Mouse (Mus musculus) cortical plate, adult 2 months (tissue): Measurements from ENCODE around the gene Astn2.

ENCODE experiments used
- CTCF ChIP-seq: fragments of 200-500 bp; IDR thresholded peaks from 2 replicates; pipeline ENCODE4 v1.5.1; 2011; ENCODE audit warnings: mild to moderate bottlenecking, control low read depth, low read length; ENCODE audit not compliant: insufficient read depth; ENCODE audit errors: extremely low read depth
- POLR2A ChIP-seq: fragments of 200-500 bp; IDR thresholded peaks from 2 replicates; pipeline ENCODE4 v1.6.1; 2011; ENCODE audit warnings: mild to moderate bottlenecking, low read length, control low read depth; ENCODE audit not compliant: insufficient read depth; ENCODE audit errors: extremely low read depth

DNA sequence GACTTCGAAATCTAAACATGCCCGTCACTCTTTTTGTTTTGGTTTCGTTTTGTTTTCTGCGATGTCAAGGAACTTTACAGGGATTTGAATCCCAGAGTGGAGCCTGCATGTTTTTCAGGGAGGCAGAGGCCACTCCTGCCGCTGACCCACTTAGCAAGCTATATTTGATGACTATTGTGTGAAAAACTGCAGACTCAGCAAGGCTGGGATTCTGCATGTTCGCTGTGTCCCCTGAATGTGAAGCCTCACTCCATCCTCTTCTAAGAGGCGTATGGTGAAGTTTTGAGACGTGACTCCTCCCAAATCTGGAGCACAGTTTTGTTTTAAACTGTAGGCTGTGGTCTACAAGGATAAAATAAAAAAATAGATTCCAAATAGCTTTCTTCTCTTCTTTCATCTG is 10.4 kb upstream of the Astn2 start:
- no peak for TF ChIP-seq POLR2A
- no peak for TF ChIP-seq CTCF
